Mouse (Mus musculus): ENCODE measurements around the gene Gxylt2. TPM values are rescaled to one million over a fixed set of nuclear protein-coding genes. Genes with fewer than 3 reads are reported as not detected.

Gxylt2 gene
- polyA plus RNA-seq, 1 experiment from 2014 or later, result 0.88 TPM

DNA sequence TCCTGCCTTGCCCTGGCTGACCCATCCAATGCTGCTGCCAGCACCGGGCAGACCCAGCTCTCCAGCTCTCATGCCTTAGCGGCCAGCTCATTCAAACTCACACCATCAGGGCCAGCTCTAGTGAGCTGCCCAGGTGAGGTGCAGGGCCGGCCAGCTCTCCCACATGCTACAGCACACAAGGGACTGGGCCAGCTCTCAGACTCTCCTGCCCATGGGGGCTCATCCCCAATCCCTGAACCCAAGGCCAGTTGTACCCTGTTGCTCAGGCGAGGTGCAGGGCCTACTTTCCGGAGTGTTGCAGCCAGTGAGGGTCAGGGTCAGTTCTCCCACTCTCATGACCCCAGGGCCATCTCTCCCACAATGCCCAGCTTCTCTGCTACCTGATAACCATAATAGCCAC is 74.1 kb downstream of the Gxylt2 start:
- ATAC-seq (ENCODE audit: low read depth), result no peak
- 92% methylated on average over 5 of the region's 5 CpGs for whole genome bisulfite sequencing
- no peak overlapping the region for H3K27ac ChIP-seq (ENCODE audit: low read depth, low read length)

GRCm38 (mm10) chr6:100780421-100780820 is 75.9 kb downstream of the Gxylt2 start:
- no peak overlapping the region for H3K4me3 ChIP-seq (ENCODE audit: low read depth, low read length)
- no peaks in the 10 kb centered on the region for H3K27me3 ChIP-seq (ENCODE audit: control insufficient read depth, insufficient read depth, low read length)
- 16% methylated on average over 4 of the region's 4 CpGs for WGBS
- H3K9ac ChIP-seq (replicated peaks; ENCODE audit: low read depth, low read length), result no peak overlapping the region
- H3K9me3 ChIP-seq (ENCODE audit: control insufficient read depth, low read length), result no peaks in the 10 kb centered on the region
- H3K4me2 ChIP-seq (ENCODE audit: low read depth, low read length), result no peak overlapping the region
- no peak for ATAC-seq (ENCODE audit: low read depth)
- no peaks in the 10 kb centered on the region for H3K36me3 ChIP-seq (ENCODE audit: control insufficient read depth, insufficient read depth, low read length)
- no peak overlapping the region for H3K27ac ChIP-seq (ENCODE audit: low read depth, low read length)
- peaks cover 6% of the 10 kb centered on the region; the same call in 1 of the 2 replicates for H3K4me1 ChIP-seq (ENCODE audit: control insufficient read depth, insufficient read depth, low read length)

More for the DNA sequence above, 74.1 kb downstream of the Gxylt2 start:
- Histone ChIP-seq H3K9ac (replicated peaks; ENCODE audit: low read depth, low read length) (no peak overlapping the region), H3K4me3 (ENCODE audit: low read depth, low read length) (no peak overlapping the region), H3K4me1 (ENCODE audit: control insufficient read depth, insufficient read depth, low read length) (peaks cover 6% of the 10 kb centered on the region; the same call in 1 of the 2 replicates), H3K9me3 (ENCODE audit: control insufficient read depth, low read length) (no peaks in the 10 kb centered on the region), H3K36me3 (ENCODE audit: control insufficient read depth, insufficient read depth, low read length) (no peaks in the 10 kb centered on the region), H3K27me3 (ENCODE audit: control insufficient read depth, insufficient read depth, low read length) (no peaks in the 10 kb centered on the region), H3K4me2 (ENCODE audit: low read depth, low read length) (no peak overlapping the region)

GRCm38 (mm10) chr6:100781644-100782043 is 77.1 kb downstream of the Gxylt2 start:
- no peak overlapping the region for H3K27ac ChIP-seq (ENCODE audit: low read depth, low read length)
- H3K36me3 ChIP-seq (ENCODE audit: control insufficient read depth, insufficient read depth, low read length), result no peaks in the 10 kb centered on the region
- 85% methylated on average over 6 of the region's 6 CpGs for WGBS
- H3K9me3 ChIP-seq (ENCODE audit: control insufficient read depth, low read length), result no peaks in the 10 kb centered on the region
- peaks cover 6% of the 10 kb centered on the region; the same call in 1 of the 2 replicates for H3K4me1 ChIP-seq (ENCODE audit: control insufficient read depth, insufficient read depth, low read length)
- no peak for ATAC-seq (ENCODE audit: low read depth)
- no peak overlapping the region for H3K4me2 ChIP-seq (ENCODE audit: low read depth, low read length)
- no peak overlapping the region for H3K4me3 ChIP-seq (ENCODE audit: low read depth, low read length)
- no peaks in the 10 kb centered on the region for H3K27me3 ChIP-seq (ENCODE audit: control insufficient read depth, insufficient read depth, low read length)
- no peak overlapping the region for H3K9ac ChIP-seq (replicated peaks; ENCODE audit: low read depth, low read length)

DNA sequence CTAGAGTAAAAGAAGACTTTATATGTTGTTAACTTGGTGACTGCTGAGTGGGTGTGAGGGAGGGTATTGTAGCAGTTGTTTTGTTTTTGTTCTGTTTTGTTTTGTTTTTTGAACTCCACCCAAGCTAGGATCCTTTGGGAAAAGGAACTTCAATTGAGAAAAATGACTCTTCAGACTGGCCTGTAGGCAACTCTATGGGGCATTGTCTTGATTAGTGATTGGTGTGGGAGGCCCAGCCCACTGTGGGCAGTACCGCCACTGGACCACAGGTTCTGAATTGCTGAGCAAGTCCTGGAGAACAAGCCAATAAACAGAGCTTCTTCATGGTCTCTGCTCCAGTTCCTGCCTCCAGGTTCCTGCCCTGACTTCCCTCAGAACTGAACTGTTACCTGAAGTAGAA is 83.2 kb downstream of the Gxylt2 start:
- no peak overlapping the region for H3K27ac ChIP-seq (ENCODE audit: low read depth, low read length)
- ATAC-seq (ENCODE audit: low read depth), result no peak
- WGBS, result 83% methylated on average over 1 of the region's 1 CpGs

GRCm38 (mm10) chr6:100789161-100789560 is 84.6 kb downstream of the Gxylt2 start:
- no peaks in the 10 kb centered on the region for H3K36me3 ChIP-seq (ENCODE audit: control insufficient read depth, insufficient read depth, low read length)
- H3K4me3 ChIP-seq (ENCODE audit: low read depth, low read length), result no peak overlapping the region
- H3K4me1 ChIP-seq (ENCODE audit: control insufficient read depth, insufficient read depth, low read length), result no peaks in the 10 kb centered on the region
- no peaks in the 10 kb centered on the region for H3K9me3 ChIP-seq (ENCODE audit: control insufficient read depth, low read length)
- H3K4me2 ChIP-seq (ENCODE audit: low read depth, low read length), result no peak overlapping the region
- no peak overlapping the region for H3K27ac ChIP-seq (ENCODE audit: low read depth, low read length)
- no peak for ATAC-seq (ENCODE audit: low read depth)
- WGBS, result 75% methylated on average over 1 of the region's 1 CpGs
- H3K27me3 ChIP-seq (ENCODE audit: control insufficient read depth, insufficient read depth, low read length), result no peaks in the 10 kb centered on the region
- no peak overlapping the region for H3K9ac ChIP-seq (replicated peaks; ENCODE audit: low read depth, low read length)

More for the DNA sequence above, 83.2 kb downstream of the Gxylt2 start:
- Histone ChIP-seq H3K9ac (replicated peaks; ENCODE audit: low read depth, low read length) (no peak overlapping the region), H3K4me1 (ENCODE audit: control insufficient read depth, insufficient read depth, low read length) (no peaks in the 10 kb centered on the region), H3K27me3 (ENCODE audit: control insufficient read depth, insufficient read depth, low read length) (no peaks in the 10 kb centered on the region), H3K4me3 (ENCODE audit: low read depth, low read length) (no peak overlapping the region), H3K4me2 (ENCODE audit: low read depth, low read length) (no peak overlapping the region), H3K9me3 (ENCODE audit: control insufficient read depth, low read length) (no peaks in the 10 kb centered on the region), H3K36me3 (ENCODE audit: control insufficient read depth, insufficient read depth, low read length) (no peaks in the 10 kb centered on the region)

DNA sequence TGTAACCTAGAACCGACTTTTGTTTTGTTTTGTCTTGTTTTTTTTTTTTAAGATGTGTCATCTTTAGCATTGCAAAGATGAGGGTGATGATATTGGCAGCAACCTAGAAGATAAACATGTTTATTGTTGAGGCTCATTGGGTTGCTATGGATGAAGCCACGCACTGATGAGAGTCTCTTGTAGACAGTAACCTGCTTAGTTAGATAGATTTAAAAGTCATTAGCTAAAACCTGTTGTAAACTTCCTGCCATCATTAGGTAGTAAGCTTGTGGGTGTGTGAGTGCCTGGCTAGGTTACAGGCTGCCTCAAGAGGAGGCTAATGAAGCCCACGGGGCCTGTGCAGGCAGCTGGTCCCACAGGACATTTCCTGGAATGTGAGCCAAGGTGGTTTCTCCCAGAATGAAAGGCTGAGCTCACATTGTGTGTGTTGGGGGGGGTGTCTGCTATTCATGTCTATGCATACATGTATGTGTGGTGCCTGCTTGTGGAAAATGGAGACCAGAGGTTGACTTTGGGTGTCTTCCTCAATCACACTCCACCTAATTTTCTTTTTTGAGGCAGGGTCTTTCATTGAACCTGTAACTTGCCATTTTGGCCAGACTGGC is 87.6 kb downstream of the Gxylt2 start:
- H3K9ac ChIP-seq (replicated peaks; ENCODE audit: low read depth, low read length), result no peak overlapping the region
- H3K27me3 ChIP-seq (ENCODE audit: control insufficient read depth, insufficient read depth, low read length), result no peaks in the 10 kb centered on the region
- no peak overlapping the region for H3K4me3 ChIP-seq (ENCODE audit: low read depth, low read length)
- no peak overlapping the region for H3K27ac ChIP-seq (ENCODE audit: low read depth, low read length)
- no peaks in the 10 kb centered on the region for H3K4me1 ChIP-seq (ENCODE audit: control insufficient read depth, insufficient read depth, low read length)
- no peaks in the 10 kb centered on the region for H3K36me3 ChIP-seq (ENCODE audit: control insufficient read depth, insufficient read depth, low read length)
- ATAC-seq (ENCODE audit: low read depth), result no peak
- no peaks in the 10 kb centered on the region for H3K9me3 ChIP-seq (ENCODE audit: control insufficient read depth, low read length)
- WGBS, result 73% methylated on average over 3 of the region's 3 CpGs
- H3K4me2 ChIP-seq (ENCODE audit: low read depth, low read length), result no peak overlapping the region

- Histone ChIP-seq H3K9me3 (ENCODE audit: control insufficient read depth, low read length) (no peaks in the 10 kb centered on the region), H3K27ac (ENCODE audit: low read depth, low read length) (no peak overlapping the region), H3K4me3 (ENCODE audit: low read depth, low read length) (no peak overlapping the region), H3K9ac (replicated peaks; ENCODE audit: low read depth, low read length) (no peak overlapping the region), H3K27me3 (ENCODE audit: control insufficient read depth, insufficient read depth, low read length) (no peaks in the 10 kb centered on the region), H3K4me1 (ENCODE audit: control insufficient read depth, insufficient read depth, low read length) (no peaks in the 10 kb centered on the region), H3K36me3 (ENCODE audit: control insufficient read depth, insufficient read depth, low read length) (no peaks in the 10 kb centered on the region), H3K4me2 (ENCODE audit: low read depth, low read length) (no peak overlapping the region)
- ATAC-seq (ENCODE audit: low read depth), result no peak
- 74% methylated on average over 14 of the region's 14 CpGs for WGBS
Measured at GRCm38 (mm10) chr6:100792973-100793769, 88.6 kb downstream of the Gxylt2 start.

DNA sequence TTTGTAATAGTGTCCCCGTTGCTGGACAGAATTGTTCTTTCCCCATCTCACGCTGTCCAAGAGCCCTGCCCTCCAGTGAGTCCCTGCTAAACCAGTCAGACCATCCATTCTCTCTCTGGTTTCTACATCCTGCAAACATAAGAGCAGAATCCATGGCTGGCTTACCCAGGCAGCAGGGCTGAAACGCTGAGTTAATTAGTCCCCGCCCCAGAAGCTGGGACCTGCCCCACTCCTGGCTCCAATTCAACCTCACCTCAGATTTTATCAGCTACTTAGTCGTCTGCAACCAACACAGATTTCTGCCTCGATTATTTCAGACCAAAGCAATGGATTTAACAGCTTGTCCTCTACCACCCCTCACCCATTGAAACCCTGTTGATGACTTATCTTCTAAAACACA is 91.3 kb downstream of the Gxylt2 start:
- no peaks in the 10 kb centered on the region for H3K36me3 ChIP-seq (ENCODE audit: control insufficient read depth, insufficient read depth, low read length)
- H3K4me3 ChIP-seq (ENCODE audit: low read depth, low read length), result no peak overlapping the region
- no peak overlapping the region for H3K9ac ChIP-seq (replicated peaks; ENCODE audit: low read depth, low read length)
- WGBS, result 64% methylated on average over 6 of the region's 6 CpGs
- H3K27ac ChIP-seq (ENCODE audit: low read depth, low read length), result no peak overlapping the region
- ATAC-seq (ENCODE audit: low read depth), result no peak
- no peaks in the 10 kb centered on the region for H3K27me3 ChIP-seq (ENCODE audit: control insufficient read depth, insufficient read depth, low read length)
- H3K9me3 ChIP-seq (ENCODE audit: control insufficient read depth, low read length), result no peaks in the 10 kb centered on the region
- no peak overlapping the region for H3K4me2 ChIP-seq (ENCODE audit: low read depth, low read length)
- no peaks in the 10 kb centered on the region for H3K4me1 ChIP-seq (ENCODE audit: control insufficient read depth, insufficient read depth, low read length)

DNA sequence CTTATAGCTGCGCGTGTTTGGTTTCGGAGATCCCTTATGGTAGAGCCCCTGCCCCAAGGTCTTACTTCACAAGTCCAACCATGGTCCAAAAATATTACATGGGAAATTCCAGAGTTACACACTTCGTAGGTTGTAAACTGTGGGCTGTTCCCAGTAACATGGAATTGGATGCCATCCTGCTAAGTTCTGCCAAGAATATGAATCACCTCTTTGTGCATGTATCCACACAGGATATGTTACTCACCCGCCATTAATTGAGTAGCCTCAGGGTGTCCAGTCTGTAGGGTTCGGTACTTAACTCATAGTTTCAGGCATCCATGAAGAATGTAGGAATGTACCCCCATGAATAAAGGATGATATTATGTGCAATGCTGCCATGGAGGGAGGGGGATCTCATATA is 94.8 kb downstream of the Gxylt2 start:
- Histone ChIP-seq H3K9ac (replicated peaks; ENCODE audit: low read depth, low read length) (no peak overlapping the region), H3K4me2 (ENCODE audit: low read depth, low read length) (no peak overlapping the region), H3K9me3 (ENCODE audit: control insufficient read depth, low read length) (no peaks in the 10 kb centered on the region), H3K36me3 (ENCODE audit: control insufficient read depth, insufficient read depth, low read length) (no peaks in the 10 kb centered on the region), H3K27ac (ENCODE audit: low read depth, low read length) (no peak overlapping the region), H3K4me1 (ENCODE audit: control insufficient read depth, insufficient read depth, low read length) (no peaks in the 10 kb centered on the region), H3K4me3 (ENCODE audit: low read depth, low read length) (no peak overlapping the region), H3K27me3 (ENCODE audit: control insufficient read depth, insufficient read depth, low read length) (no peaks in the 10 kb centered on the region)
- ATAC-seq (ENCODE audit: low read depth), result no peak
- WGBS, result 87% methylated on average over 6 of the region's 6 CpGs

Data from neural tube, embryonic 14.5 days (tissue).